Mouse (Mus musculus): ENCODE data around the gene Bcor.

DNA sequence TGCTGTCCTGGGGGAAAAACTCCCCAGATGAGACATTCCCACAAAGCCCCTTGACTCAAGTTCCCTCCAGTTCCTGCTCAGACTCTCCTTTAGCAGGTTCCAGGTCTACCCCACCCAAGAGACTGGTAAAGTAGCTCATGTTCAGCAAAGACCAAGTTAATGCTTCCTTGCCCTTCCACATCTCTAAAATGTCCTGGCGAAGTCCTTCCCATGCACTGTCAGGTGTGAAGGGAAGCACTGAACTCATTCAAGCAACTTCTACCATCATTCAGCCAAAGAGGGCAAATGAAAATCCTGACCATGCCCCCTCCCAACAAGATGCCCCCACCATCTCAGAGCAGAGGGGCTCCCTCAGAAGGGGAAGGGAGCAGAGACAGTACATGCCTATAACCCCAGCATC lies 107.5 kb downstream of the Bcor start:
- TF ChIP-seq CTCF (IDR thresholded peaks at IDR 0.05; ENCODE audit: control insufficient read depth, insufficient read depth, low read length) (no peak), POLR2A (IDR thresholded peaks at IDR 0.05; ENCODE audit: borderline replicate concordance, control insufficient read depth, low read depth, low read length) (no peak)

All from bone marrow, adult 2 months (tissue).